In genomic region chr10:81342686-81343505, GRCm38 (mm10) we compare ENCODE assay signal across 8 mouse cellular contexts. TPM values are rescaled to one million over a fixed set of nuclear protein-coding genes. Genes with fewer than 3 reads are reported as not detected.
DNase-seq lines count a peak whose midpoint lies in the region; ATAC-seq and TF ChIP-seq lines count a peak whose summit lies in the region.

TSS of gene Gipc3 (minus strand) at chr10:81343266.

- H3K9ac ChIP-seq in neural tube, embryonic 11.5 days (ENCODE audit: low read length): peak within 1 kb of the TSS; percentile 39
- H3K9ac ChIP-seq in midbrain, postnatal 0 days (replicated peaks; ENCODE audit: low read length, poor library complexity, severe bottlenecking): peak within 1 kb of the TSS; percentile 50; the same call in 1 of the 2 replicates

- no peak within 1 kb of the TSS for H3K27ac ChIP-seq in neural tube, embryonic 11.5 days (ENCODE audit: low read depth, low read length)
- H3K27ac ChIP-seq in embryonic fibroblast, embryonic 13.5 days (ENCODE audit: insufficient read depth, low read length): no peak within 1 kb of the TSS
- no peak within 1 kb of the TSS for H3K27ac ChIP-seq in midbrain, postnatal 0 days (ENCODE audit: low read depth, low read length)

- H3K4me2 ChIP-seq in neural tube, embryonic 11.5 days (ENCODE audit: low read depth): peak within 1 kb of the TSS; percentile 64
- H3K4me2 ChIP-seq in midbrain, postnatal 0 days (ENCODE audit: low read depth, low read length, poor library complexity, severe bottlenecking): peak within 1 kb of the TSS; percentile 77

- H3K9me3 ChIP-seq in neural tube, embryonic 11.5 days (ENCODE audit: control insufficient read depth, low read length): no peaks in the 10 kb centered on the region
- H3K9me3 ChIP-seq in midbrain, postnatal 0 days (ENCODE audit: low read length): no peaks in the 10 kb centered on the region

- WGBS in neural tube, embryonic 11.5 days: 4% methylated on average over 59 of the region's 67 CpGs
- WGBS in midbrain, postnatal 0 days: 7% methylated on average over 44 of the region's 67 CpGs

- H3K36me3 ChIP-seq in neural tube, embryonic 11.5 days (ENCODE audit: control insufficient read depth, insufficient read depth, low read length): no peaks in the 10 kb centered on the region; the same call in 1 of the 2 replicates
- H3K36me3 ChIP-seq in midbrain, postnatal 0 days (ENCODE audit: insufficient read depth, low read length): no peaks in the 10 kb centered on the region

- ATAC-seq in neural tube, embryonic 11.5 days (ENCODE audit: insufficient read depth, low FRiP score, low TSS enrichment): no peak
- peak; percentile 33 for ATAC-seq in inflammation-experienced regulatory T-cells, adult 6 months
- ATAC-seq in midbrain, postnatal 0 days (ENCODE audit: low FRiP score): no peak

- no peak for TF ChIP-seq CTCF in embryonic fibroblast, embryonic 13.5 days (IDR thresholded peaks at IDR 0.05; ENCODE audit: borderline replicate concordance, insufficient read depth, low read length)
- no peak for TF ChIP-seq CTCF in midbrain, postnatal 0 days (IDR thresholded peaks at IDR 0.05)

- peak within 1 kb of the TSS; percentile 34 for H3K4me3 ChIP-seq in neural tube, embryonic 11.5 days (ENCODE audit: low read depth, low read length)
- peak within 1 kb of the TSS; percentile 5 for H3K4me3 ChIP-seq in embryonic fibroblast, embryonic 13.5 days (ENCODE audit: insufficient read depth, low read length)
- H3K4me3 ChIP-seq in midbrain, postnatal 0 days (ENCODE audit: low read depth, low read length): peak within 1 kb of the TSS; percentile 43

- TF ChIP-seq POLR2A in embryonic fibroblast, embryonic 13.5 days (IDR thresholded peaks at IDR 0.05; ENCODE audit: low read depth, low read length): no peak

- no peak for DNase-seq in neural tube, embryonic 11.5 days (ENCODE audit: low spot score)
- DNase-seq in neural tube, embryonic 10.5 days (ENCODE audit: extremely low spot score, low spot score): no peak
- DNase-seq in midbrain, postnatal 0 days (ENCODE audit: low spot score): no peak
- DNase-seq in cerebellum, postnatal 25 days: no peak
- DNase-seq in right cerebral cortex, postnatal 36 days (ENCODE audit: low spot score in 2 of 2): no peak
- DNase-seq in cerebellum, adult 9-10 months: no peak

- H3K4me1 ChIP-seq in neural tube, embryonic 11.5 days (ENCODE audit: control insufficient read depth, insufficient read depth, low read length): peaks cover 3% of the 10 kb centered on the region; the same call in 1 of the 2 replicates
- peaks cover 7% of the 10 kb centered on the region; the same call in 1 of the 2 replicates for H3K4me1 ChIP-seq in embryonic fibroblast, embryonic 13.5 days (ENCODE audit: control insufficient read depth, insufficient read depth, low read length)
- H3K4me1 ChIP-seq in midbrain, postnatal 0 days (ENCODE audit: insufficient read depth, low read length): no peaks in the 10 kb centered on the region

- H3K27me3 ChIP-seq in neural tube, embryonic 11.5 days (ENCODE audit: control insufficient read depth, insufficient read depth, low read length): peaks cover 49% of the 10 kb centered on the region
- peaks cover 32% of the 10 kb centered on the region for H3K27me3 ChIP-seq in midbrain, postnatal 0 days (ENCODE audit: insufficient read depth, low read length)

RNA-seq across cellular contexts. Expression of gene Gipc3, which starts in this region (rescaled TPM):
- not detected in 2 replicates for polyA plus RNA-seq in neural tube, embryonic 11.5 days (2014; fragmentation: Nextera tagmentation; extraction: Ambion mirVana)
- 0.37 and 0.39 TPM in 2 replicates for polyA plus RNA-seq in embryonic fibroblast, embryonic 13.5 days (2011; ENCODE audit: insufficient read length, low read depth, missing spikeins)
- polyA plus RNA-seq in inflammation-experienced regulatory T-cells, adult 6 months (2017; shearing (Covaris generic)): under 1 TPM in 1 of 3 experiments, not detected in 2; 0.12 TPM
- total RNA-seq in midbrain, postnatal 0 days (2014; rRNA removed): 0.09 and 0.16 TPM in 2 replicates
- not detected in 2 replicates for polyA plus RNA-seq in midbrain, postnatal 0 days (2015; fragmentation: Nextera tagmentation; extraction: Ambion mirVana)

Comparison
In these comparisons a context has a peak if more than half of its experiments do, and no peak if none do; other contexts are left out.
1. Peak in ATAC-seq in inflammation-experienced regulatory T-cells, adult 6 months; RNA of the gene not detected or under 1 TPM.